Mouse (Mus musculus): ENCODE results near the gene Insc. TPM values are rescaled to one million over a fixed set of nuclear protein-coding genes. Genes with fewer than 3 reads are reported as not detected.

Gene Insc
- polyA plus RNA-seq, 1 experiment from 2014 or later: 5.7 TPM

DNA sequence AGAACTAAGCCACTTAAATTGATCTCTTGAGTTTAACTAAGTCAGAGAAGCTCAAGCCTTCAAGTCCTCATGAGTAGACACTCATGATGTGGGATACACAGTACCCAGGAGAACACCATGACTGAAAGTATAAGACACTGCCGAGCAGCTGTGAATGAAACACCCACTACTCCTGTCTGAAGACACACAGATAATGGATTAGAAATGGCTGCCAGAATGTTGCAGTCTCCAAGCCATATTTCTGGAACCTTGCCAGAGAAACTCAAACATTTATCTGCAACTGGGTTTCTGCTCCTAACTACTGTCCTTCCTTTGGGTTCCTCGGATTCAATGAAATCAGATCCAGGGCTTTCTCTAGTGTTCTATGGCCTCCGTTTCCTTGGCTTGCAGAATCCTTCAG lies 23.0 kb downstream of the Insc start:
- H3K4me1 ChIP-seq: no peaks in the 10 kb centered on the region
- H3K4me2 ChIP-seq (replicated peaks): no peak overlapping the region
- ATAC-seq (ENCODE audit: insufficient number of reproducible peaks, insufficient read depth, low FRiP score, low TSS enrichment): no peak
- no peak overlapping the region for H3K9ac ChIP-seq
- H3K36me3 ChIP-seq: no peaks in the 10 kb centered on the region
- no peak overlapping the region for H3K4me3 ChIP-seq
- no peak overlapping the region for H3K27ac ChIP-seq
- no peaks in the 10 kb centered on the region for H3K27me3 ChIP-seq
- 90% methylated on average over 3 of the region's 3 CpGs for WGBS
- no peaks in the 10 kb centered on the region for H3K9me3 ChIP-seq

DNA sequence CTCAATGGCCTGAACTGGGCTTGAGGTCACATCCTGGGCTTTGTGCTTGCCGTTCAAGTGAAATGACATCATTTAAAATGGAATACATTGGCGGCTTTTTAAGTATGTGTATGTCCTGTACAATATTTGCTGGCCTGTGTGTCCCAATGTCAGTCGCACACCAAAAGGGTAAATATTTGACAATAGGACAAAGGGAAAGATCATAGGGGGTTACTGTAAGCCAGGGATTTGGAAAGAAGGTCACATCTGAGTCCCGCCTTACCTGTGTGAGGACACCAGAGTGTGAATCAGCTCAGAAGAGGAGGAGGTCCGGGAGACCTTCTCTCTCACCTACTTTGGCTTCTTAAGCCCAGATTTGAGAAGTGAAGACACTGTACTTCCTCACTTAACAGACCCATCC lies 25.0 kb downstream of the Insc start:
- Histone ChIP-seq H3K9me3 (no peaks in the 10 kb centered on the region), H3K27ac (no peak overlapping the region), H3K4me2 (replicated peaks) (no peak overlapping the region), H3K9ac (no peak overlapping the region), H3K4me3 (no peak overlapping the region), H3K36me3 (no peaks in the 10 kb centered on the region), H3K4me1 (no peaks in the 10 kb centered on the region), H3K27me3 (no peaks in the 10 kb centered on the region)
- WGBS: 86% methylated on average over 5 of the region's 5 CpGs
- no peak for ATAC-seq (ENCODE audit: insufficient number of reproducible peaks, insufficient read depth, low FRiP score, low TSS enrichment)

DNA sequence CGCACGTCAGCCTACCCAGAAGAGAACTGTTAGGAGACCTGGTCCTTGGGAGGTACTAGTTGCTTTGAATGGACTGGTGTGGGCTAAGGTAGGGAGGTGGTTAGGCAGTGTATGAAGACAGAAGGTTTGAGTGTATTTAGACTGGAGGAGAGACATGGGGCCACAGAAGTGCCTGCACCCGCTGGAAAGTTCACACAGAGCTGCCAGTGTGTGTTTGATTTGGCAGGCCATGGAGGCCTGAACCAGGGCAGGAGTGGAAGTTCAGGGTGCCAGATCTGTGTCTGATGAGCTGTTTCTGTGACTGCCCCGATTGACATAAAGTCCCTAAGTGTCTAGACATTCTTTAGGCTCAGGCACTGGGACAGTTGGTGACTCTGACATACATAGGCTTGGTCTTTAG lies 25.5 kb downstream of the Insc start:
- WGBS: 78% methylated on average over 4 of the region's 4 CpGs
- Histone ChIP-seq H3K27ac (no peak overlapping the region), H3K4me3 (no peak overlapping the region), H3K36me3 (no peaks in the 10 kb centered on the region), H3K9me3 (no peaks in the 10 kb centered on the region), H3K9ac (no peak overlapping the region), H3K27me3 (no peaks in the 10 kb centered on the region), H3K4me2 (replicated peaks) (no peak overlapping the region), H3K4me1 (no peaks in the 10 kb centered on the region)
- no peak for ATAC-seq (ENCODE audit: insufficient number of reproducible peaks, insufficient read depth, low FRiP score, low TSS enrichment)

DNA sequence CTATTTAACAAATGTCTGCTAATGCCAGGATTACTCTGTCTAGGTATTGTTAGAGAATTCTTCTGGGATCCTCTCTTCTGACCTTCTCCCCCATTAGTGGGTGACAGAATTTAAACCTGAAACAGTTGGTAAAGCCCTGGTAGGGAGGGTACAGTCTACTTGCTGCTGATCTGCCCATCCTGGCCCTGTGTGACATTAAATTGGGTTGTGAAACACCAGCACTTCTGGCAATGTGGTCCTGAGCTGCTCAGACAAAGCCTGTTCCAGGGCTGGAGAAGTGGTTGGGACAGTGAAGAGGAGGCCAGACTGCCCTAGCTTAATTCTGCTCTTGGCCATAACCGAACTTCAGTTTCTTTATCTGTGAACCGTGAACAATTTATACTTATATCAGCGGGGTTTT lies 27.1 kb downstream of the Insc start:
- WGBS: 90% methylated on average over 3 of the region's 3 CpGs

DNA sequence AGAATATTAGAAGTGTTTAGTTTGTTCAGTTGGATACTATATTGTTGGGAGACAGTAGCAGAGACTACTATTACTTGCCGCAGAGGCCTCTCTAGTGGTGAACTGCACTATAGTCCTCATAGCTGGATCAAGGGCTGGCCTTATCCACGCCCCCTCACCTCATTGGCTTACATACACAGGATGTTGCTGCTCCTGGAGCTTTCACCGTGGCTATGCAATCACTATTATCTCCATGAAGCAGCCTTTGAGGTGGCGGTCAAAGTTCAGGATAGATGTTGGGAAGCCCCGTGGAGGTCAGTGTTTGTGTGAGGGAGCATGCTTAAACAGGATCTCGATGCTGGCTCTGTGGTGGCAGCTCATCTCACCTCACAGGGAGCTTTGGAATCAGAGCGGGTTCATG lies 28.3 kb downstream of the Insc start:
- no peaks in the 10 kb centered on the region for H3K36me3 ChIP-seq

More for the DNA sequence above, 27.1 kb downstream of the Insc start:
- ATAC-seq (ENCODE audit: insufficient number of reproducible peaks, insufficient read depth, low FRiP score, low TSS enrichment): no peak
- H3K4me2 ChIP-seq (replicated peaks): no peak overlapping the region
- H3K9me3 ChIP-seq: no peaks in the 10 kb centered on the region
- no peaks in the 10 kb centered on the region for H3K4me1 ChIP-seq
- no peak overlapping the region for H3K4me3 ChIP-seq
- H3K36me3 ChIP-seq: no peaks in the 10 kb centered on the region
- no peaks in the 10 kb centered on the region for H3K27me3 ChIP-seq
- no peak overlapping the region for H3K27ac ChIP-seq
- no peak overlapping the region for H3K9ac ChIP-seq

DNA sequence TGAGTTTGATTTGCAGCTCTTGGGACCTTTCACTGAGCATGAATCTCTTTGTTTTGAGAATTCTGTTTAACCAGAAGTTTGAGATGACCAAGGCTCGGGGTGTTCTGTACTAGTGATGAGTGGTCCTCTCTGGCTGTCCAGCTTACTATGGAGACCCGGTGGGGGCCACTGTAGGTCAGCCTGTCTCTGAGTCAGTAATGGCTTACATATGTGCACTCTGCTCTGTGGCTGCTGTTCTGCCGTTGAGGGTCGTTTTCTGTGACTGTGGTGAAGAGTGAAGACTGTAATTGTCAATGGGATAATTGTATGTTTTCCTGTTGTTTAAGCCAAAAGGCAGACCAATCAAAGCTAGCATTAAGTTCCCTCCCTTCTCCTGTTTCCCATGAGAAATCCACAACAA lies 30.3 kb downstream of the Insc start:
- ATAC-seq (ENCODE audit: insufficient number of reproducible peaks, insufficient read depth, low FRiP score, low TSS enrichment): no peak
- Histone ChIP-seq H3K36me3 (no peaks in the 10 kb centered on the region), H3K4me1 (no peaks in the 10 kb centered on the region), H3K9ac (no peak overlapping the region), H3K27ac (no peak overlapping the region), H3K4me3 (no peak overlapping the region), H3K9me3 (no peaks in the 10 kb centered on the region), H3K27me3 (no peaks in the 10 kb centered on the region), H3K4me2 (replicated peaks) (no peak overlapping the region)
- 18% methylated on average over 4 of the region's 4 CpGs for WGBS

More for the DNA sequence above, 28.3 kb downstream of the Insc start:
- Histone ChIP-seq H3K4me3 (no peak overlapping the region), H3K4me1 (no peaks in the 10 kb centered on the region), H3K27me3 (no peaks in the 10 kb centered on the region), H3K4me2 (replicated peaks) (no peak overlapping the region), H3K27ac (no peak overlapping the region), H3K9me3 (no peaks in the 10 kb centered on the region), H3K9ac (no peak overlapping the region)
- ATAC-seq (ENCODE audit: insufficient number of reproducible peaks, insufficient read depth, low FRiP score, low TSS enrichment): no peak
- 74% methylated on average over 7 of the region's 7 CpGs for WGBS

DNA sequence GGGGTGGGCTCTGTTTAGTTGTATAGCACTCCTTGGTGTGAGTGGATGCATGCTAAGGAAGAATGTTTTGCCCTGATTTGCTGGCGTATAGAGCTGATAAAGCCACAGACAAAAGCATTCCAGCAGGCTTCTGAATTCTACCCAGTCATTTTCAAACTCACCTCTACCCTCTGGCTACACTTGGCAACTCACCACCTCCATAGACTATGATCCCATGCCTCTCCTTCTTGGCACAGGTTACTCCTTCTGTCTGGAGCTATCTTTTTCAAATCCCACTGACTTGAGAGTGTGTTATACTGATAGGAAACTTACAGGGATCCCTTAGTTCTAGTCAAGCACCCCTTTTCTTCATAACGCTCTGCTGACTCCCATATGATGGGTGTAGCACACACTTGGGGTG lies 32.4 kb downstream of the Insc start:
- Histone ChIP-seq H3K27me3 (no peaks in the 10 kb centered on the region), H3K36me3 (no peaks in the 10 kb centered on the region), H3K9me3 (no peaks in the 10 kb centered on the region), H3K4me2 (replicated peaks) (no peak overlapping the region), H3K4me3 (no peak overlapping the region), H3K27ac (no peak overlapping the region), H3K4me1 (no peaks in the 10 kb centered on the region), H3K9ac (no peak overlapping the region)
- no peak for ATAC-seq (ENCODE audit: insufficient number of reproducible peaks, insufficient read depth, low FRiP score, low TSS enrichment)
- 81% methylated on average over 2 of the region's 2 CpGs for WGBS

DNA sequence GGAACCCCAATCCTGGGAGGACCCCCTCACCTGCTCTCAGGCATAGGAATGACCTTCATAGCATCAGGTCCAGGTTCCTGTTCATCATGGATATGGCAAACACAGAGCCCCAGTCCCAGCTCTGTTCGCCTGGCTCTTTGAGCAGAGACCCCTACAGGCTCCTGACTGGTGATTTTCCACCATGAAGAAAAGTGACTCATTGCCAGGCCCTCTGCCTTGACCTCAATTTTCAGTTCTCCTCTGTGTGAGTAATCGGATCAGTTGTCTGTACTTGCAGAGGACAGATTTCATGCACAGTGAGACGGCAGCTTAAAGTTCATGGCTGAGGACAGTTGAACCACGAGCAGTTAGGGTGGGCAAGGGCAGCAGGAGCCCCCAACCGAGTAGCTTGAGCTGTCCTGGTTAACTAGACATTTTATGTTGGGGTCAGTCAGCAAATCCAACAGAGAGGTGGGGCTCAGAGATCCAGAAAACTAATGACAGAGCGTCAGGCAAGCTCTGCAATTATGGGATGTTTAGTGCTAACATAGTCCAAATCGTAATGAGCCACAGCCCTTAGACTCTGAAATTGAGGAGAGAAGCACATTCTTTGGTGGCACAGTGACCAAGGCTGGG lies 34.8 kb downstream of the Insc start:
- Histone ChIP-seq H3K27ac (no peak overlapping the region), H3K27me3 (no peaks in the 10 kb centered on the region), H3K9me3 (no peaks in the 10 kb centered on the region), H3K9ac (no peak overlapping the region), H3K4me1 (no peaks in the 10 kb centered on the region), H3K4me3 (no peak overlapping the region), H3K4me2 (replicated peaks) (no peak overlapping the region), H3K36me3 (no peaks in the 10 kb centered on the region)
- 67% methylated on average over 7 of the region's 7 CpGs for WGBS
- ATAC-seq (ENCODE audit: insufficient number of reproducible peaks, insufficient read depth, low FRiP score, low TSS enrichment): no peak

DNA sequence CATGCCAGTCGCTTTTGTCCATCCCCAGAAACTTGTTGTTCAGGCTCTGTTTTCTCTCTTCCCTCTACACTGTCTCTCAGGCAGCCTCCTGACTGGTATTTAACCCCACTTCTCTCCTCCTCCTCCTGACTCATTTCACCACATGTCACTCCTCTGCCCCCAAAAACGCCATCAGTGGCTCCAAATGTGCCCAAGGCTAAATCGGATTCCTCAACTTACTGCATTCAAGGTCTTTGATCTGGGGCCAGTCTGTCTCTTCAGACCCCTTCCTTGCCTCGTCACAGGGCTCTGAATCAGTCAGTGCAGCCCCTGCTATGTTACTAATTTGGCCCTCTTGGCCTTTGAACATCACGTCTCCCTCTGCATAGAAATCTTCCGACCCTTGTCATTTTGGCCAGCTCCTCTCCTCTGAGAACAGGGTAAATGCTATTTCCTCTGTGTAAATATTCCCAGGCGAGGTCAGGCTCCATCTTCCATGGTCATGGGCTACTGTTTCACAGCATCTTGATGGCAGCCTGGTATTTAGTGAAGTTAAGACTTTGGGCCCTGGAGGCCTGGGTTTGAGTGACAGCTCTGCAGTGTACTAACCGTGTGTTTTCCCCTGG lies 35.7 kb downstream of the Insc start:
- no peak overlapping the region for H3K4me3 ChIP-seq
- no peak overlapping the region for H3K4me2 ChIP-seq (replicated peaks)
- H3K4me1 ChIP-seq: no peaks in the 10 kb centered on the region
- no peaks in the 10 kb centered on the region for H3K36me3 ChIP-seq
- H3K27ac ChIP-seq: no peak overlapping the region
- 27% methylated on average over 8 of the region's 8 CpGs for WGBS
- H3K27me3 ChIP-seq: no peaks in the 10 kb centered on the region
- H3K9ac ChIP-seq: no peak overlapping the region
- no peak for ATAC-seq (ENCODE audit: insufficient number of reproducible peaks, insufficient read depth, low FRiP score, low TSS enrichment)
- H3K9me3 ChIP-seq: no peaks in the 10 kb centered on the region

DNA sequence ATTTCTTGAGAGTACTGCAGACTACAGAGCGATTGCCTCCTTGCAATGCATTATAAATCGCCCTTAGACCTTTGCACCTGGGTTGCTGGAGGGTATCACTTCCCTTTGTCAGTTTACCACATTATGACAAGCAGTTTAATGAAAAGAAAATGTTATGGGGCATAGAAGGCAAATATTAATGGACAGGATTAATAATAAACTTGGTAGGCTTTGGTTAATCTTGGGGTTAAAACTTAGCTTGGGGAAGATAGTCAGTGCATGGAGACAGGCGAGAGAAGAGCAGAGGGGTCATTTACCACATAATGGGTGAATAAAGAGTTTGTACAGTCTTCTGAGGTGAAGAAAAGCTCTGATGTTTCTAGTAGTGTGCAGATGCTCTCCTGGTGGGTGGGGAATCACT lies 39.8 kb downstream of the Insc start:
- 68% methylated on average over 3 of the region's 3 CpGs for WGBS
- no peaks in the 10 kb centered on the region for H3K36me3 ChIP-seq
- no peak for ATAC-seq (ENCODE audit: insufficient number of reproducible peaks, insufficient read depth, low FRiP score, low TSS enrichment)
- H3K9me3 ChIP-seq: no peaks in the 10 kb centered on the region
- no peak overlapping the region for H3K4me3 ChIP-seq
- no peak overlapping the region for H3K4me2 ChIP-seq (replicated peaks)
- H3K9ac ChIP-seq: no peak overlapping the region
- no peak overlapping the region for H3K27ac ChIP-seq
- no peaks in the 10 kb centered on the region for H3K4me1 ChIP-seq
- H3K27me3 ChIP-seq: no peaks in the 10 kb centered on the region

DNA sequence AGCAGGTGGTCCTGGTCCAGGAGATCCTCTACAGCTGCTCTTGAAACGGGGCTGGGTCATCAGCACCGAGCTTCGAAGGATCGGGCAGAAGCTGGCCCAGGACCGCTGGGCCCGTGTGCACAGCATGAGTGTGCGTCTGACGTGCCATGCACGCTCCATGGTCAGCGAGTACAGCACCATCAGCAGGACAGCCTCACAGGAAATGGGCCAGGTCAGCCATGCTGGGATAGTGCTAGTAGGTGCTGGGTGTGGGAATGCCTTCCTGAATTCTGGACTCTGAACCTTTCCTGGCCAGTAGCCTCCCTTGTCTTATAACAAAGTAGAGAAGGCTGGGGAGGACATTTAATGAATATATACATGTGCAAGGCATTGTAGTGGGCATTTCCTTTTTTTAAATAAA lies 47.6 kb downstream of the Insc start:
- Histone ChIP-seq H3K4me2 (replicated peaks) (no peak overlapping the region), H3K9me3 (no peaks in the 10 kb centered on the region), H3K27ac (no peak overlapping the region), H3K9ac (no peak overlapping the region), H3K4me1 (no peaks in the 10 kb centered on the region), H3K36me3 (no peaks in the 10 kb centered on the region), H3K4me3 (no peak overlapping the region), H3K27me3 (no peaks in the 10 kb centered on the region)
- no peak for ATAC-seq (ENCODE audit: insufficient number of reproducible peaks, insufficient read depth, low FRiP score, low TSS enrichment)
- WGBS: 94% methylated on average over 10 of the region's 10 CpGs

DNA sequence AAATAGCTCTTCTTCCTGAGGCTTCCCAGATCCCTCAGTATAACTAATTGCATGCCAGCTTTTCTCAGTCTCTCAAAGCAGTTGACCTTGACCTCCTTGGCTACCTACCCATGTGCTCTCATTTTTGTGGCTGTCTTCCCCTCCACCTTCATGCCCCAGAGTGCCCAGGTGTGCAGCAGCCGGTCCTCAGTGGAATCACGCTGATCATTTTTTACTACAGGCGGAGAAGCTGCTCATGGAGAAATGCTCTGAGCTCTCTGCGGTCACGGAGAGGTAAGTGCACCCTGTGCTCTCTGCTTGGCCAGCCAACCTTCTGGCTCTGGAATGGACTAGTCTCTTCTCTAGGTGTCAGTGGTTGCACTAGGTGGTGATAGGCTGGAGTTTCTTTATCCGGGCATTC lies 48.5 kb downstream of the Insc start:
- WGBS: 86% methylated on average over 6 of the region's 6 CpGs
- no peaks in the 10 kb centered on the region for H3K4me1 ChIP-seq

More for the DNA sequence above, 48.5 kb downstream of the Insc start:
- Histone ChIP-seq H3K27me3 (no peaks in the 10 kb centered on the region), H3K4me2 (replicated peaks) (no peak overlapping the region), H3K9me3 (no peaks in the 10 kb centered on the region), H3K27ac (no peak overlapping the region), H3K4me3 (no peak overlapping the region), H3K9ac (no peak overlapping the region), H3K36me3 (no peaks in the 10 kb centered on the region)
- ATAC-seq (ENCODE audit: insufficient number of reproducible peaks, insufficient read depth, low FRiP score, low TSS enrichment): no peak
